Mouse (Mus musculus): ENCODE measurements around the gene Bcl2l11.

- TF ChIP-seq CTCF (IDR thresholded peaks at IDR 0.05 in 2 of 3, conservative IDR thresholded peaks at IDR 0.05 in 1 of 3; ENCODE audit: control insufficient read depth in 1 of 3, insufficient read depth in 1 of 3, low read depth in 2 of 3, low read length in 3 of 3, poor library complexity in 1 of 3, severe bottlenecking in 1 of 3) = no peak
- no peak for TF ChIP-seq POLR2AphosphoS2 (IDR thresholded peaks at IDR 0.05; ENCODE audit: low read length)
- TF ChIP-seq HCFC1 (IDR thresholded peaks at IDR 0.05; ENCODE audit: low read depth, low read length) = no peak
- no peak for TF ChIP-seq POLR2A (IDR thresholded peaks at IDR 0.05; ENCODE audit: control insufficient read depth in 1 of 2, insufficient read depth in 1 of 2, low read depth in 1 of 2, low read length in 2 of 2, poor library complexity in 1 of 2)
- TF ChIP-seq MYC (IDR thresholded peaks at IDR 0.05; ENCODE audit: low read depth, low read length) = no peak
- TF ChIP-seq GABPA (IDR thresholded peaks at IDR 0.05; ENCODE audit: low read depth, low read length) = no peak
- no peak for TF ChIP-seq TAL1 (IDR thresholded peaks at IDR 0.05; ENCODE audit: low read length)
- no peak for TF ChIP-seq SIN3A (IDR thresholded peaks at IDR 0.05; ENCODE audit: low read length)
- TF ChIP-seq E2F4 (IDR thresholded peaks at IDR 0.05; ENCODE audit: borderline replicate concordance, low read depth, low read length) = no peak
- no peak for TF ChIP-seq CHD2 (IDR thresholded peaks at IDR 0.05; ENCODE audit: low read length)
- TF ChIP-seq EP300 (IDR thresholded peaks at IDR 0.05; ENCODE audit: low read depth in 1 of 2, low read length in 2 of 2) = no peak
- no peak for TF ChIP-seq CHD1 (IDR thresholded peaks at IDR 0.05; ENCODE audit: low read depth, low read length)
Observed at GRCm38 (mm10) chr2:128177241-128177661, 51.4 kb downstream of the Bcl2l11 start.
